Mouse (Mus musculus) liver, embryonic 11.5 days (tissue): Measurements from ENCODE around the gene Gpr33. TPM values are rescaled to one million over a fixed set of nuclear protein-coding genes. Genes with fewer than 3 reads are reported as not detected.

Experiments used
- ATAC-seq: fragments of 200-750 bp; cut with Nextera tagmentation; replicated peaks from 2 replicates; pipeline ENCODE4 v1.8.0; 2017; ENCODE audit warnings: moderate number of reproducible peaks, mild to moderate bottlenecking, moderate TSS enrichment, moderate library complexity; ENCODE audit not compliant: low FRiP score
- DNase-seq: peaks from one replicate; pipeline ENCODE4 v3.0.0-alpha.2; 2017; ENCODE audit warnings: low spot score
- H3K27ac ChIP-seq: fragments of 300-500 bp; sonication (generic); 2 replicates; pipeline ENCODE4 v1.5.1; 2014; ENCODE audit warnings: mild to moderate bottlenecking, low read depth, low read length, control low read depth
- H3K27me3 ChIP-seq: fragments of 300-500 bp; sonication (generic); replicated peaks from 2 replicates; pipeline ENCODE4 v1.6.1; 2014; ENCODE audit warnings: low read length, mixed read lengths; ENCODE audit not compliant: control insufficient read depth, insufficient read depth
- H3K36me3 ChIP-seq: fragments of 300-500 bp; sonication (generic); 2 replicates; pipeline ENCODE4 v1.6.1; 2014; ENCODE audit warnings: mild to moderate bottlenecking, low read length, moderate library complexity, mixed read lengths; ENCODE audit not compliant: control insufficient read depth, insufficient read depth
- H3K4me1 ChIP-seq: fragments of 300-500 bp; sonication (generic); replicated peaks from 2 replicates; pipeline ENCODE4 v1.6.1; 2014; ENCODE audit warnings: low read length, mixed read lengths; ENCODE audit not compliant: control insufficient read depth, insufficient read depth
- H3K4me2 ChIP-seq: fragments of 300-500 bp; sonication (generic); 2 replicates; pipeline ENCODE4 v1.6.1; 2014; ENCODE audit warnings: mild to moderate bottlenecking, control low read depth, moderate library complexity
- H3K4me3 ChIP-seq: fragments of 300-500 bp; sonication (generic); 2 replicates; pipeline ENCODE4 v1.5.1; 2014; ENCODE audit warnings: low read depth, low read length, control low read depth
- H3K9ac ChIP-seq: fragments of 300-500 bp; sonication (generic); 2 replicates; pipeline ENCODE4 v1.6.1; 2014; ENCODE audit warnings: low read depth, low read length, control low read depth
- H3K9me3 ChIP-seq: fragments of 300-500 bp; sonication (generic); 2 replicates; pipeline ENCODE4 v1.6.1; 2016; ENCODE audit warnings: low read length, inconsistent platforms, mixed read lengths; ENCODE audit not compliant: control insufficient read depth
- WGBS: fragments of 180-500 bp; shearing (Covaris S2); extraction: QIAGEN DNeasy Blood & Tissue Kit; methylation state at CpG from one replicate; pipeline ENCODE4 v1.1.7; 2014; 5-methylcytosine and 5-hydroxymethylcytosine counted together
- polyA plus RNA-seq: library from polyadenylated mRNA; unstranded; fragments of >200 nt; fragmentation: Nextera tagmentation; extraction: Ambion mirVana; gene quantifications from 2 replicates; pipeline ENCODE4 v1.2.1, GENCODE M21; 2014

Gpr33 gene
- not detected in 2 replicates for polyA plus RNA-seq

GRCm38 (mm10) chr12:52027963-52028362 lies at the start of gene Gpr33:
Gene Gpr33, minus strand, starts transcription at chr12:52028063.
- no peak for DNase-seq
- WGBS = 90% methylated on average over 3 of the region's 3 CpGs
- no peak within 1 kb of the TSS for H3K4me3 ChIP-seq
- no peaks in the 10 kb centered on the region for H3K27me3 ChIP-seq
- H3K4me2 ChIP-seq = no peak within 1 kb of the TSS
- ATAC-seq = no peak
- H3K36me3 ChIP-seq = no peaks in the 10 kb centered on the region
- no peaks in the 10 kb centered on the region for H3K9me3 ChIP-seq
- no peak within 1 kb of the TSS for H3K27ac ChIP-seq
- no peak within 1 kb of the TSS for H3K9ac ChIP-seq
- H3K4me1 ChIP-seq = no peaks in the 10 kb centered on the region

GRCm38 (mm10) chr12:52049324-52049723 lies 21.5 kb upstream of the Gpr33 start:
- no peaks in the 10 kb centered on the region for H3K4me1 ChIP-seq
- H3K4me3 ChIP-seq = no peak overlapping the region
- DNase-seq (no peak), ATAC-seq (no peak)
- no peak overlapping the region for H3K27ac ChIP-seq
- H3K4me2 ChIP-seq = no peak overlapping the region
- 34% methylated on average over 2 of the region's 2 CpGs for WGBS
- no peak overlapping the region for H3K9ac ChIP-seq
- H3K36me3 ChIP-seq = no peaks in the 10 kb centered on the region
- no peaks in the 10 kb centered on the region for H3K9me3 ChIP-seq
- no peaks in the 10 kb centered on the region for H3K27me3 ChIP-seq

- H3K4me3 ChIP-seq = no peak overlapping the region
- H3K4me1 ChIP-seq = no peaks in the 10 kb centered on the region
- no peaks in the 10 kb centered on the region for H3K27me3 ChIP-seq
- ATAC-seq (no peak), DNase-seq (no peak)
- no peak overlapping the region for H3K9ac ChIP-seq
- no peak overlapping the region for H3K4me2 ChIP-seq
- H3K9me3 ChIP-seq = no peaks in the 10 kb centered on the region
- WGBS = 36% methylated on average over 4 of the region's 4 CpGs
- H3K27ac ChIP-seq = no peak overlapping the region
- H3K36me3 ChIP-seq = no peaks in the 10 kb centered on the region
These were observed 18.5 kb upstream of the Gpr33 start for GRCm38 (mm10) chr12:52046371-52046770.

DNA sequence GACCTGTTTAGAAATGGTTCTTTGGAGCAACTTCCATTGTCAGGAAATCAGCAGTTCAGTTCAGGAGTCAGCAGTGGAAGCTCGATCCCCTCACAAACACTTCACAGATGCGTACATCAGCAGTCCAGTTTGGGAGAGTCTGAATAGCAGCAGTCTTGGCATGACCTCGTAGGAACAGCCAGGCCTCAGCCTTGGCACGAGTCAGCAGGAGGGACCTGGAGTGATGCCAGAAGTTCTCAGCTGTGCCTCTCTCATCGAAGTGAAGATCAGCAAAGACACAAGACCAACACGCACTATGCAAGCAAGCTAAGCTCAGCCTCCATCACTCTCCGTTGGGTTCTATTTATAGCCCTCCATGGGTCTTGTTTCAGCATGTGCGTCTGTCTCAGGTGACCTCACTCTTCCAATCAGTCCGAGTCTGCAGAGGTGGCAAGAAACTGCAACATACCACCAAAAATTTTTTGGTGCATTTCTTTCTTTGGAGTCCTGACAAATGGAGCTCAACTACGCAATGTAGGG lies 15.0 kb upstream of the Gpr33 start:
- Histone ChIP-seq H3K9ac (no peak overlapping the region), H3K4me3 (no peak overlapping the region), H3K4me2 (no peak overlapping the region), H3K36me3 (no peaks in the 10 kb centered on the region), H3K9me3 (no peaks in the 10 kb centered on the region), H3K4me1 (no peaks in the 10 kb centered on the region), H3K27ac (no peak overlapping the region), H3K27me3 (no peaks in the 10 kb centered on the region)
- DNase-seq = no peak
- WGBS = 80% methylated on average over 10 of the region's 10 CpGs
- ATAC-seq = no peak

- ATAC-seq (no peak), DNase-seq (no peak)
- Histone ChIP-seq H3K9me3 (no peaks in the 10 kb centered on the region), H3K9ac (no peak overlapping the region), H3K27me3 (no peaks in the 10 kb centered on the region), H3K4me2 (no peak overlapping the region), H3K36me3 (no peaks in the 10 kb centered on the region), H3K27ac (no peak overlapping the region), H3K4me3 (no peak overlapping the region), H3K4me1 (no peaks in the 10 kb centered on the region)
- 70% methylated on average over 3 of the region's 3 CpGs for WGBS
These were observed 10.5 kb upstream of the Gpr33 start for GRCm38 (mm10) chr12:52038352-52038751.

DNA sequence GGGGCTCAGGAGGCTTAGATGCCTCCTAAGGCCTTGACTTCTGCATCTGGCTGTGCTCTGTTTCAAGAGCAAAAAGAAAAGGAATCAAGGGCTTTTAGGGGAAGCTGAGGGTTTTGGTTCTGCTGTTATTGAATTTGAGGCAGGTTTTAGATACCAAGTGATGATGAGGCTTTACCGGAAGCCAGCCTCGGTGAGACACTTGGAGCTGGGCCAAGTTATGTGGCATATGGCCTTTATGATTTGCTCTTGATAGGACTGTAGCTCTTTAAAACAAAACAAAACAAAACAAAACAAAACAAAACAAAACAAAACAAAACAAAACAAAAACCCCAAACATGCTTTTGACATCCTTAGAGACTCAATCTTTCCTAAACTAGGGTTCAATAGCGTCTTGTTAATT lies 7.1 kb upstream of the Gpr33 start:
- no peaks in the 10 kb centered on the region for H3K9me3 ChIP-seq
- 89% methylated on average over 3 of the region's 3 CpGs for WGBS
- H3K27me3 ChIP-seq = no peaks in the 10 kb centered on the region
- no peak overlapping the region for H3K27ac ChIP-seq
- H3K9ac ChIP-seq = no peak overlapping the region
- no peaks in the 10 kb centered on the region for H3K4me1 ChIP-seq
- no peak overlapping the region for H3K4me2 ChIP-seq
- no peak for ATAC-seq
- no peaks in the 10 kb centered on the region for H3K36me3 ChIP-seq
- no peak overlapping the region for H3K4me3 ChIP-seq
- DNase-seq = no peak

DNA sequence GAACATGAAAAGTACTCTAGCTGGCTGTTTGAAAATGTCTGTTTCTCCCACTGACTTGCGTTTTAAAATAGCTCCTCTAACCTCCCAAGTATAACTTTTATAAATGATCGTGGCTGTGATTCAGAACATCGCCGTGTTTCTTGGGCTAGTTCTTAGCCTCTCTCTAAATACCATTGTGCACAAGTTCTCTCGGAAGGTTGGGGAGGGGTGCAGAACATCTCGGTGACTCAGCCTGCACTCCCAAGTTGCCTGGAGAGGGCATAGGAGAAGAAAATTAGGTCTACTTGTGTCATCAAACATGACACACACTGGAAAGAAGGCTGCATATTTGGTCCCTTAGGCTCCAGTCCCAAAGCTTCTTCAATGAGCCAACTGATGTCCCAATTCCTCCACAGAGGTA lies 4.4 kb upstream of the Gpr33 start:
- Histone ChIP-seq H3K4me1 (no peaks in the 10 kb centered on the region), H3K4me3 (no peak overlapping the region), H3K4me2 (no peak overlapping the region), H3K27ac (no peak overlapping the region), H3K9me3 (no peaks in the 10 kb centered on the region), H3K9ac (no peak overlapping the region), H3K36me3 (no peaks in the 10 kb centered on the region), H3K27me3 (no peaks in the 10 kb centered on the region)
- ATAC-seq = no peak
- DNase-seq = no peak
- 88% methylated on average over 6 of the region's 6 CpGs for WGBS

DNA sequence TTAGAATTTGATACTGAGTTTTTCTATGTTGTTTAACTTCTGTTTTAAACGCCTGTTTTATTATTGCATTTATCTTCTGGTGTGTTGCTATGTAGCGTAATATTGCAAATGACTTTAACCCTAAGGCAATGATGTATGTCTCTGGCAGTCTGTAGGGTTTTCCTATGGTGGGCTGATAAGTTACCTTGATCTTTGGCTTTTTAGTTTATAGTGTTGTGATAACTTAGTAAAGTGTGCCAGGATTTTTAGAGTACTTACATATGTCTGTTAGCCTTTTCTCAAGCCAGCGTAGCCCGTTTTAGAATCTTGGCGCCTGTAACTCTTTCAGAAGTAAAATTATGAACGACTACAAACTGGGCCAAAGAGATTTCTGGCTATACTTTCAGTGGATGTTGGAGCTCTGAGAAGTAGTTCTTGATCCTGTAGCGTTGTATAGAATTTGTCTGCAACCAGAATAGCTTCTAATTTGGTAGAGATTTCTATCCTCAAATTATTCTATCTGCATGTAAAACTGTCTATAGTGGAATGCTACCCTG lies 13.3 kb downstream of the Gpr33 start:
- WGBS = 82% methylated on average over 7 of the region's 7 CpGs
- no peak overlapping the region for H3K4me3 ChIP-seq
- H3K9ac ChIP-seq = no peak overlapping the region
- H3K36me3 ChIP-seq = no peaks in the 10 kb centered on the region
- no peak overlapping the region for H3K27ac ChIP-seq
- DNase-seq (no peak), ATAC-seq (no peak)
- H3K4me2 ChIP-seq = no peak overlapping the region
- no peaks in the 10 kb centered on the region for H3K27me3 ChIP-seq
- H3K4me1 ChIP-seq = no peaks in the 10 kb centered on the region
- no peaks in the 10 kb centered on the region for H3K9me3 ChIP-seq

- no peak overlapping the region for H3K27ac ChIP-seq
- DNase-seq (no peak), ATAC-seq (no peak)
- no peak overlapping the region for H3K4me3 ChIP-seq
- H3K9me3 ChIP-seq = no peaks in the 10 kb centered on the region
- no peak overlapping the region for H3K4me2 ChIP-seq
- no peaks in the 10 kb centered on the region for H3K27me3 ChIP-seq
- no peaks in the 10 kb centered on the region for H3K4me1 ChIP-seq
- H3K9ac ChIP-seq = no peak overlapping the region
- no peaks in the 10 kb centered on the region for H3K36me3 ChIP-seq
- 82% methylated on average over 10 of the region's 11 CpGs for WGBS
These were observed 13.8 kb downstream of the Gpr33 start for GRCm38 (mm10) chr12:52014044-52014443.
